Mouse (Mus musculus) ES-Bruce4 (cell line): ENCODE measurements around the gene Pnrc2.

ENCODE experiments used
- CTCF ChIP-seq: IDR thresholded peaks from one replicate; pipeline ENCODE4 v1.8.1; 2011; ENCODE audit warnings: low read depth, low read length
- EP300 ChIP-seq: IDR thresholded peaks from 2 replicates; pipeline ENCODE4 v1.6.1; 2011; ENCODE audit warnings: low read depth, low read length; ENCODE audit not compliant: insufficient read depth
- POLR2A ChIP-seq: IDR thresholded peaks from one replicate; pipeline ENCODE4 v1.8.1; 2011; ENCODE audit warnings: low read length; ENCODE audit not compliant: insufficient read depth

- TF ChIP-seq EP300 = no peak
- TF ChIP-seq POLR2A = no peak
- no peak for TF ChIP-seq CTCF
Measured at GRCm38 (mm10) chr4:135913433-135913832, 39.8 kb upstream of the Pnrc2 start.
